Mouse (Mus musculus): ENCODE results near the gene Rel. TPM values are rescaled to one million over a fixed set of nuclear protein-coding genes. Genes with fewer than 3 reads are reported as not detected.
A peak's percentile ranks its signal among the peaks of the same experiment; 100 is the strongest.
"Not testable (repeated sequence)": the region's sequence is repeated elsewhere in the genome, so short reads cannot be mapped to it uniquely, and the experiment has no call there.

The Rel gene
- polyA plus RNA-seq (2014; fragmentation: Nextera tagmentation; extraction: Ambion mirVana): 1.1 TPM in 2 replicates

DNA sequence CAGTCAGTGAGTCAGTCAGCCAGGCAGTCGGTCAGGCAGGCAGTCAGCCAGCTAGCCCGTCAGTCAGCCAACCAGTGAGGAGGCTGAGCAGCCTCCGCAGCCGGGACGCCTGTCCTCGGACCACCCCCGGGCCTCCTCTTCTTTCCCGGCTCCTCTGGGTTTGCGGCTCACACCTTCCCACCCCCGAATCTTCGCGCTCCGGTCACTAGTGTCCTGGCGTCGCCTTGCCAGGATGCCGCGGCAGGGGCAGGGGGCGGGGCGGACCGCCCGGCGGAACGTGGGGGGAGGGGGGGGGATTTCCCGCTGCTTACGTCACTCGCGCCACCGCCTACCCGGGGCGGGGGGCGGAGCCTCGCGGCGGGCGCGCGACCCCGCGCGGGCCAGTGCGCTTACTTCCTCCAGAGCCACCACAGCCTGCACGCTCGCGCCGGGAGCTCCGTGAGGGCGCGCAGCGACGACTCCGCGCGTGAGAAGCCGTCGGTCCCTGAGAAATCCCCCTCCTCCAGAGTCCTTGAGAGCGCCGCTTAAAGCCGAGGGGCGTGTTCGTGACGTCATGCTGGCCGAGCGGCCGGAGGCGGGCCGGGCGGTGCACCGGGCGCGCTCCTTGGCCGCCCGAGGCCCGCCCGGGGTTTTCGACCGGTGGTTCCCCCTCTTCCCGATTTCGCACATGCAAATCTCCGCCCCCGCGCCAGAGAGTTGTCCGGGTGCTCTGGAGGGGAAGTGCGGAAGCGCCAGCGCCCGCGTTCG, at the start of gene Rel:
Gene Rel, minus strand, starts transcription at position 211 of the 747 bp plus-strand sequence.
- peak within 1 kb of the TSS; percentile 75 for H3K9ac ChIP-seq (ENCODE audit: low read length)
- H3K9me3 ChIP-seq (ENCODE audit: control insufficient read depth, low read length): 0 out of 2 replicates have a peak, but pooled peaks cover 2% of the 10 kb centered on the region
- H3K36me3 ChIP-seq (ENCODE audit: control insufficient read depth, insufficient read depth, low read length): no peaks in the 10 kb centered on the region
- no peaks in the 10 kb centered on the region; the same call in 1 of the 2 replicates for H3K4me1 ChIP-seq (replicated peaks; ENCODE audit: control insufficient read depth, insufficient read depth, low read length)
- H3K27ac ChIP-seq (ENCODE audit: low read depth): peak within 1 kb of the TSS; percentile 95
- DNase-seq (ENCODE audit: low spot score): peak; percentile 96
- no peaks in the 10 kb centered on the region for H3K27me3 ChIP-seq (replicated peaks; ENCODE audit: control insufficient read depth, insufficient read depth, low read length)
- peak; percentile 94 for ATAC-seq (replicated peaks; ENCODE audit: low FRiP score, low TSS enrichment, low read depth)
- peak within 1 kb of the TSS; percentile 91 for H3K4me2 ChIP-seq (ENCODE audit: low read length)
- H3K4me3 ChIP-seq (ENCODE audit: low read depth, low read length): peak within 1 kb of the TSS; percentile 81
- WGBS: under 1% methylated on average over 62 of the region's 88 CpGs

DNA sequence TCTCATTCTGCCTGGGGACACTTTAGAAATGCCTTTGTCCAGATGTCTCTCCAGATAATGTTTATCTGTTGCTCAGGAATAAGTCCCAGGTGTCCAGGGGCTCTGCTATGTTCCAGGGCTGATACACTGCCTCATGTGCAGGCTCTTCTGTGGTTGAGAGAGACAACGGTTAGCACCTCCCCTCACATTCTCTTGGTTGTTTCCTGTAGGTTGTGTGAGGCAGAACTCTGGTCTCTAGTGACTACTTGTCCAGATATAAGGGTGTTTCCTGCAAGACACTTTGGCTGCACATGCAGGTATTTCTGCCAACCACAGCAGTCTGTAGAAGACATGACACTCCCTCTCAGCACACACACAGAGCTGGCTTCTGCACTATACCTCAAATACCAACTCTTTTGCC, 48.0 kb upstream of the Rel start:
- no peak for ATAC-seq (replicated peaks; ENCODE audit: low FRiP score, low TSS enrichment, low read depth)
- Histone ChIP-seq H3K27me3 (replicated peaks; ENCODE audit: control insufficient read depth, insufficient read depth, low read length) (no peaks in the 10 kb centered on the region), H3K4me2 (ENCODE audit: low read length) (no peak overlapping the region), H3K9ac (ENCODE audit: low read length) (no peak overlapping the region), H3K36me3 (ENCODE audit: control insufficient read depth, insufficient read depth, low read length) (no peaks in the 10 kb centered on the region), H3K4me3 (ENCODE audit: low read depth, low read length) (no peak overlapping the region), H3K27ac (ENCODE audit: low read depth) (no peak overlapping the region), H3K9me3 (ENCODE audit: control insufficient read depth, low read length) (no peaks in the 10 kb centered on the region), H3K4me1 (replicated peaks; ENCODE audit: control insufficient read depth, insufficient read depth, low read length) (no peaks in the 10 kb centered on the region)
- WGBS: 82% methylated on average over 1 of the region's 1 CpGs
- no peak for DNase-seq (ENCODE audit: low spot score)

DNA sequence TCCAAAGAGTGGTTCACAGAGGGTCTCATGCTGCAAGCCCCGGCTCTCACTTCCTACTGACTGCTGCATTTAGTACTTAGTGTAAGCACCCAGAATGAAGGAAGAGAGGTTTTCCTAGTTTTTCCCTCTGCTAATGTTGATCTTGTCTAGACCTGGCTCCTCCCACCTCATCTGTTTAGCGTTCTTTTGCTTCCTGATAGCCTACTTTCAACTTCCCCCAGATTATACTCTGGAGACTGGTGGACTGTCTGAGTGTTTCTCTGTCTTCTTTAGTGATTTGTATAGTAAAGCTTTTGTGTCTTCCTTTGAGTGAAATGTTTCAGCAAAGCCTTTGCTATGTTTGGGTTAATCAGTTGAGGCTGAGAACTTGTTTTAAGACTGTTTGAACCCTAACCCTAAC, 40.0 kb upstream of the Rel start:
- Histone ChIP-seq H3K4me1 (replicated peaks; ENCODE audit: control insufficient read depth, insufficient read depth, low read length) (no peaks in the 10 kb centered on the region), H3K36me3 (ENCODE audit: control insufficient read depth, insufficient read depth, low read length) (no peaks in the 10 kb centered on the region), H3K9me3 (ENCODE audit: control insufficient read depth, low read length) (no peaks in the 10 kb centered on the region), H3K9ac (ENCODE audit: low read length) (no peak overlapping the region), H3K4me2 (ENCODE audit: low read length) (no peak overlapping the region), H3K4me3 (ENCODE audit: low read depth, low read length) (no peak overlapping the region), H3K27me3 (replicated peaks; ENCODE audit: control insufficient read depth, insufficient read depth, low read length) (no peaks in the 10 kb centered on the region), H3K27ac (ENCODE audit: low read depth) (no peak overlapping the region)
- 48% methylated on average over 2 of the region's 2 CpGs for WGBS
- ATAC-seq (replicated peaks; ENCODE audit: low FRiP score, low TSS enrichment, low read depth) (no peak), DNase-seq (ENCODE audit: low spot score) (no peak)

- WGBS: 68% methylated on average over 3 of the region's 3 CpGs
- H3K27ac ChIP-seq (ENCODE audit: low read depth): no peak overlapping the region
- no peak overlapping the region for H3K4me2 ChIP-seq (ENCODE audit: low read length)
- H3K9ac ChIP-seq (ENCODE audit: low read length): no peak overlapping the region
- H3K36me3 ChIP-seq (ENCODE audit: control insufficient read depth, insufficient read depth, low read length): no peaks in the 10 kb centered on the region
- no peaks in the 10 kb centered on the region for H3K27me3 ChIP-seq (replicated peaks; ENCODE audit: control insufficient read depth, insufficient read depth, low read length)
- no peak overlapping the region for H3K4me3 ChIP-seq (ENCODE audit: low read depth, low read length)
- H3K4me1 ChIP-seq (replicated peaks; ENCODE audit: control insufficient read depth, insufficient read depth, low read length): no peaks in the 10 kb centered on the region
- no peak for DNase-seq (ENCODE audit: low spot score)
- H3K9me3 ChIP-seq (ENCODE audit: control insufficient read depth, low read length): no peaks in the 10 kb centered on the region
- ATAC-seq (replicated peaks; ENCODE audit: low FRiP score, low TSS enrichment, low read depth): no peak
Observed at GRCm38 (mm10) chr11:23805716-23806115, 34.9 kb upstream of the Rel start.

DNA sequence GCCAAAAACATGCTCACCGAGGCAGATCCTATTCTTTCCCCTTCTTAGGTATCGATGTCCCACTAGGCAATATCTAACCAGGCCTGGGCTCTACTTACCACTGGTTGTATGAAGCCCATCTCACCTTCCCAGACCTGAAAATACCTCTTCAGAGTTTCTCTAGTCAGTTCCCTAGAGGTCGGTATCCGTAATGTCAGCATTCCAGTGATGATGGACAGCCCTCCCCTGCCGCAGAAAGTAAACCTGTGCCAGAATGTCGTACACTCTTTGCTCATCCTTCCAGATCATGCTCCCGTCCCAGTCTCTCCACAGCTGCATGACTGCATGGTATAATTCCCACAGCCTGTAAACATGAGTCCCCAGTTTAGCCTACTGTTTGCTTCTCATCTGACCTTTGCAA, 32.4 kb upstream of the Rel start:
- WGBS: 54% methylated on average over 7 of the region's 7 CpGs
- DNase-seq (ENCODE audit: low spot score) (no peak), ATAC-seq (replicated peaks; ENCODE audit: low FRiP score, low TSS enrichment, low read depth) (no peak)
- no peaks in the 10 kb centered on the region for H3K36me3 ChIP-seq (ENCODE audit: control insufficient read depth, insufficient read depth, low read length)
- no peaks in the 10 kb centered on the region for H3K9me3 ChIP-seq (ENCODE audit: control insufficient read depth, low read length)
- H3K4me3 ChIP-seq (ENCODE audit: low read depth, low read length): no peak overlapping the region
- no peak overlapping the region for H3K9ac ChIP-seq (ENCODE audit: low read length)
- no peaks in the 10 kb centered on the region for H3K4me1 ChIP-seq (replicated peaks; ENCODE audit: control insufficient read depth, insufficient read depth, low read length)
- H3K27ac ChIP-seq (ENCODE audit: low read depth): no peak overlapping the region
- no peak overlapping the region for H3K4me2 ChIP-seq (ENCODE audit: low read length)
- no peaks in the 10 kb centered on the region for H3K27me3 ChIP-seq (replicated peaks; ENCODE audit: control insufficient read depth, insufficient read depth, low read length)

DNA sequence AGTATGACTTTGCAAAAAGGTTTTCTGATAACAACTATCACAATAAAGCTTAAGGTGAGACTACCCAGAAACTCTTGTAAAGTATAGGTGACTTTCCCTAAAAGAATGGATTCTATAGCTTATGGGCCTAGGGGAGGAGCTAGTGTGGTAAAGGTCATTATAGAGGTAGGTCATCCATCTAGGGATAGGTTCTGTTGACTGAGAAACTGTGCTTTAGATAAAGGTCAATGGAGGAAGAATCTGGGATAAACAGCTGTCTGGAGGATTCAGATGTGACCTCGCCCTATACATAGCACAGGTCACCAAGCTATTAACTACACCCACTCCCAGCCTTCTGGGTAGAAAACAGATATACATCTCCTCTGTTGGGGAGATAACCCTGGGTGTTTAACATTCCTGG, 31.5 kb upstream of the Rel start:
- Histone ChIP-seq H3K27ac (ENCODE audit: low read depth) (no peak overlapping the region), H3K9ac (ENCODE audit: low read length) (no peak overlapping the region), H3K9me3 (ENCODE audit: control insufficient read depth, low read length) (no peaks in the 10 kb centered on the region), H3K4me3 (ENCODE audit: low read depth, low read length) (no peak overlapping the region), H3K36me3 (ENCODE audit: control insufficient read depth, insufficient read depth, low read length) (no peaks in the 10 kb centered on the region), H3K27me3 (replicated peaks; ENCODE audit: control insufficient read depth, insufficient read depth, low read length) (no peaks in the 10 kb centered on the region), H3K4me1 (replicated peaks; ENCODE audit: control insufficient read depth, insufficient read depth, low read length) (no peaks in the 10 kb centered on the region), H3K4me2 (ENCODE audit: low read length) (no peak overlapping the region)
- DNase-seq (ENCODE audit: low spot score) (no peak), ATAC-seq (replicated peaks; ENCODE audit: low FRiP score, low TSS enrichment, low read depth) (no peak)
- 81% methylated on average over 1 of the region's 1 CpGs for WGBS

GRCm38 (mm10) chr11:23801851-23802250, 31.1 kb upstream of the Rel start:
- Histone ChIP-seq H3K4me3 (ENCODE audit: low read depth, low read length) (no peak overlapping the region), H3K27me3 (replicated peaks; ENCODE audit: control insufficient read depth, insufficient read depth, low read length) (no peaks in the 10 kb centered on the region), H3K9me3 (ENCODE audit: control insufficient read depth, low read length) (no peaks in the 10 kb centered on the region), H3K4me2 (ENCODE audit: low read length) (no peak overlapping the region), H3K27ac (ENCODE audit: low read depth) (no peak overlapping the region), H3K9ac (ENCODE audit: low read length) (no peak overlapping the region), H3K36me3 (ENCODE audit: control insufficient read depth, insufficient read depth, low read length) (no peaks in the 10 kb centered on the region), H3K4me1 (replicated peaks; ENCODE audit: control insufficient read depth, insufficient read depth, low read length) (no peaks in the 10 kb centered on the region)
- DNase-seq (ENCODE audit: low spot score) (no peak), ATAC-seq (replicated peaks; ENCODE audit: low FRiP score, low TSS enrichment, low read depth) (no peak)
- WGBS: 59% methylated on average over 7 of the region's 7 CpGs

DNA sequence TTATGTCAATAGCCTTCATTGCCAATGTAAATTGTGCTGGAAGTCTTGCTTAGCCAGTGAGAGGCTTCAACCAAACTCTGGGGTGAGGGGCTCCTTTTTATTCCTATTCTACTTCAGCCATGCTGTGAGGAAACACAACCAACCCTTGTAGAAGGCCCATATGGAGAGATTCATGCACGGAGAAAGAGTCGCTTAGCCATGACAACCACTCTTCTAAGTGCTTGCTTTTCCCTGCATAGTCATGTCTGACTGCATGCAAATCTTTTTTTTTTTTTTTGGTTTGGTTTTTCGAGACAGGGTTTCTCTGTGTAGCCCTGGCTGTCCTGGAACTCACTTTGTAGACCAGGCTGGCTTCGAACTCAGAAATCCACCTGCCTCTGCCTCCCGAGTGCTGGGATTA, 12.9 kb upstream of the Rel start:
- not testable (repeated sequence) for ATAC-seq (replicated peaks; ENCODE audit: low FRiP score, low TSS enrichment, low read depth); H3K9ac ChIP-seq (ENCODE audit: low read length); H3K27me3 ChIP-seq (replicated peaks; ENCODE audit: control insufficient read depth, insufficient read depth, low read length); H3K4me2 ChIP-seq (ENCODE audit: low read length); H3K4me3 ChIP-seq (ENCODE audit: low read depth, low read length); H3K9me3 ChIP-seq (ENCODE audit: control insufficient read depth, low read length); H3K27ac ChIP-seq (ENCODE audit: low read depth); H3K36me3 ChIP-seq (ENCODE audit: control insufficient read depth, insufficient read depth, low read length); DNase-seq (ENCODE audit: low spot score); H3K4me1 ChIP-seq (replicated peaks; ENCODE audit: control insufficient read depth, insufficient read depth, low read length)
- WGBS: 87% methylated on average over 5 of the region's 5 CpGs

GRCm38 (mm10) chr11:23783085-23783484, 12.3 kb upstream of the Rel start:
- Histone ChIP-seq H3K27ac (ENCODE audit: low read depth) (no peak overlapping the region), H3K36me3 (ENCODE audit: control insufficient read depth, insufficient read depth, low read length) (no peaks in the 10 kb centered on the region), H3K4me2 (ENCODE audit: low read length) (no peak overlapping the region), H3K27me3 (replicated peaks; ENCODE audit: control insufficient read depth, insufficient read depth, low read length) (no peaks in the 10 kb centered on the region), H3K9me3 (ENCODE audit: control insufficient read depth, low read length) (no peaks in the 10 kb centered on the region), H3K4me3 (ENCODE audit: low read depth, low read length) (no peak overlapping the region), H3K4me1 (replicated peaks; ENCODE audit: control insufficient read depth, insufficient read depth, low read length) (no peaks in the 10 kb centered on the region), H3K9ac (ENCODE audit: low read length) (no peak overlapping the region)
- 87% methylated on average over 5 of the region's 5 CpGs for WGBS
- DNase-seq (ENCODE audit: low spot score) (no peak), ATAC-seq (replicated peaks; ENCODE audit: low FRiP score, low TSS enrichment, low read depth) (no peak)

All from intestine, embryonic 14.5 days (tissue).